Mouse (Mus musculus): ENCODE measurements at regions not wholly inside any gene's neighbourhood (a gene's known extent, or its start where the extent isn't known, plus 50 kb on each side); places are given as distances from the start of the nearest gene placed in this dataset.
"Not testable (repeated sequence)": the region's sequence is repeated elsewhere in the genome, so short reads cannot be mapped to it uniquely, and the experiment has no call there.

DNA sequence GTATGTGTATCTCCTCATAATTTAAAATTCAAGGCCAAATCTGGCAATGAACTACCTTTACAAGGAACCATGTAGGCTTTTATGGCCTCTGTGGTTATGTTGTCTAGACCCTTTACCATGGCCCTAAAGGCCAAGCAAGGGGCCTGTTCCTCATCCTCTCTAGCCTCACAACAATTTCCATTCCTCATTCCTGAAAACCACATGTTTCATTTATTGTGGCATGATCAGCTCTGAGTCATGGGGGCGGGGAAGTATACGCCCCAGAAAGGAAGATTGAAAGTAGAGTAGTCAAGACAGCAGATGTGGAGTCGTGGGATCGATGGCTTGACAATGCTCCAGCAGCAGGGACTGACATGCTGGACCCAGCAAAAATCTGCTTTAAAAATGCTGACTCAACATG lies 326.8 kb upstream of the Rnf219 start:
- in situ Hi-C loops (cut with MboI; ENCODE audit: unreplicated experiment in 2 of 2): no loop called here

DNA sequence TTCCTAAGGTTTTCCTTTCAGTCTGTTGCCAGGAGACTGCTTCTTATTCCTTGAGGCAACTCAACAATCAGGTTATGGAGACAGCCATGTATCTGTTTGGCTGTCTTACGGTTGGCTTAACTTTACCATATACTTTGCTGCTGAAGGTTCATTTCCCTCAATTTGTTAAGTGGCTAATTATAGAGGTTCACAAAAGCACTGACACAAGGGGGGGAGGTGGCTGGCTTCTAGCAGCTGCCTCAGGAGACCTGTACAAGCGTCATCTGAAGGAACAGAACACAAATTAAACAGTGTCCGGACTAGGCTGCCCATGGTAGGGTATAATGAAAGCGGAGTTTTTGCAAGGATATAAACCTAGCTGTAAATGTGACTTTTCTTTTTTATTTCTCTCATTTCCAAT lies 305.0 kb upstream of the Rnf219 start:
- in situ Hi-C loops (cut with MboI; ENCODE audit: unreplicated experiment in 2 of 2): no loop called here

GRCm38 (mm10) chr14:104824926-104825325 lies 302.5 kb upstream of the Rnf219 start:
- in situ Hi-C loops (cut with MboI; ENCODE audit: unreplicated experiment in 2 of 2): loop anchor here (25.0 kb wide), 2 partner anchors 487 to 1263 kb away; no protein-coding TSS in a partner anchor

DNA sequence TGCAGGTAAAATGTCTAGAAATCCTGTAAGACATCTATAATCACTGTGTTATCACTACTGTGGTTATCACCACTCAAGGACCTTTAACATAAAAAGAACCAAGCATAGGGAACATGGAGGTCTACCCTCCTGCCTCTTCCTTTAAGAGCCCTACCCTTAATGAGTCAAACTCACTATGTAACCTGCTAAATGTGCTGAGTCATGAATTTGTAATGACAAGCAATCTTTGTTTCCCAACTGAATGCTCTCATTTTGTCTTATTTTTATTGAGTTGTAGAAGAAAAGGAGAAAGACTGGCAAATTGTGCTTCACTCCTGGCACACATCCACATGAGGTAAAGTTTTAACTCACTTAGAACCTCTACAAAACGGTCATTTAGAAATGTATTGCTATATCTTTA lies 301.8 kb upstream of the Rnf219 start:
- in situ Hi-C loops (cut with MboI; ENCODE audit: unreplicated experiment in 2 of 2): loop anchor here (25.0 kb wide), 2 partner anchors 488 to 1262 kb away; no protein-coding TSS in a partner anchor

DNA sequence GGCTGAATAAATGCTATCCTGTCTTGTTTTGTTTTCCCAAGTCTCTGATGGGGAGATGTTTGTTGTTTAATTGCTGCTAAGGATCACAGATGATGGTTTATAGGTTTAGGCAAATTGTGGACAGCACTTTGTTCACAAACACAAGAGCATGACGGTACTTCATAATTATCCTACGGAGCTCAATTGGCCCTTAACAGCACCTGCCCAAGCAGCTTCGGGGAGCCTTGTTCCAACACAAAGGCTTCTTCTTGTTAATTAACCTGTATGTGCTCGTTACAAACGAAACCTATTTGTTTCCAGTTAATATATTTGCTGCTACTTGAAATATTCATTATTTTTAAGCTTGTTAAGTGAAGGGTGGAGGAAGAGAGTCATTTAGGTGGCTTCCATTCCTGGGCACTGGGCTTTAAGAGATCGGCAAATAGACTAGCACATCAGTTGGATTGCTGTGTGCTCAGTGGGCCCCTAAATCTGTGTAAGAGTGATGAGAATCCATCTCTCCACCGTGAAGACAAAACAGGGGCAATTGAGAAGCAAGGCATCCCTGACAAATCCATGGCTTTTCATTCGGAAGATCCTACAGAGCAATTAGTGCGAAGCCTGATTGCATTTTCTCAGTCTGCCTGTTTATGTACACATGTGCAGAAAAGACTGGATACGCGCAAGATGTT lies 299.6 kb upstream of the Rnf219 start:
- in situ Hi-C loops (cut with MboI; ENCODE audit: unreplicated experiment in 2 of 2): loop anchor here (25.0 kb wide), 2 partner anchors 490 to 1260 kb away; no protein-coding TSS in a partner anchor

DNA sequence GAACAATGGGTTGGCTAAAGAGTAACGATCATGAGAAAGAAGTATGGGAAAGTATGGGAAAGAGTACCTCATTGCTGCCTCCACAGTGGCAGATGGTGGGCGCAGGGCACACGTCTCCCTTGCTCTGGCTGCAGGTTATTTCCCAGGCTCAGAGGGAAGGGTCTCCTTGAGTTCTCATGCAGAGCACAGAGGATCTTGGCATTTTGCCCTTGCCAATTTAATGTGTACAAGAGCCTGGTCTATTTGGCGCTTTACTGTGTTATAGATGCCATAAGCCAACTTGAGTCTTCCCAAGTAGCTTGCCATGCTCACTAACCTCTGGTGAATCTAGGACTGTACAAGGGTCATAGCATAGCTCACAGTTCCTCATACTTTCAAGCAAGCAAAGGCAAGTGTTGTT lies 296.7 kb upstream of the Rnf219 start:
- in situ Hi-C loops (cut with MboI; ENCODE audit: unreplicated experiment in 2 of 2): loop anchor here (10.0 to 25.0 kb wide), 7 partner anchors 476 to 1264 kb away; no protein-coding TSS in a partner anchor

DNA sequence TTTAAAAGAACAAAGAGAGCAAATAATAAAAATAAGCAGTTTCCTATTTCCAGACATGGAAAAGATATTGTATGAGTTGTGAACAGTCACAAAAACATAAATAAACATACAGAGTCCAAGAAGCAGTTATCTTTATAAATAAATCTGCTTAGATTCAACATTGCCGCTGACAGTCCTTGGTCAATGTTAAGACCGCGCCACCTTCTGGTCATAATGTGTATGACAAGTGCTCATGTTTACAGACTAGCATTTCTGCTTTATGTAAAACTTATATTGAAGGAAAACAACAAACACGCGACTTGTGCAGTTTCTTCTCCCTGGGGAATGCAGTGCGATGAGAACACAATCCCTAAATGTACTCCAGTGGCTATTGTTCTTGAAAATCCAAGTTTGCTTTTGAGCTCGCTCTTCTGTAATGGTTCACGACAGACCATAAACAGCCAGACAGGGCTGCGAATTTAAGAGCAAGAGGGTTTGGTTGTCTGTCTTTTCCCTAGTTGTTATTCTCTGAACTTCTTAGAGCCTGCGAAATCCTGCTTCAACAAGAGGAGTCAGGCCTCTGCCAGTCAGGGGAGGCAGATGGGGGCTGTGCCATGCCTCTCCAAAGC lies 291.6 kb upstream of the Rnf219 start:
- in situ Hi-C loops (cut with MboI; ENCODE audit: unreplicated experiment in 2 of 2): loop anchor here (5.0 to 25.0 kb wide), 8 partner anchors 481 to 1259 kb away; no protein-coding TSS in a partner anchor

DNA sequence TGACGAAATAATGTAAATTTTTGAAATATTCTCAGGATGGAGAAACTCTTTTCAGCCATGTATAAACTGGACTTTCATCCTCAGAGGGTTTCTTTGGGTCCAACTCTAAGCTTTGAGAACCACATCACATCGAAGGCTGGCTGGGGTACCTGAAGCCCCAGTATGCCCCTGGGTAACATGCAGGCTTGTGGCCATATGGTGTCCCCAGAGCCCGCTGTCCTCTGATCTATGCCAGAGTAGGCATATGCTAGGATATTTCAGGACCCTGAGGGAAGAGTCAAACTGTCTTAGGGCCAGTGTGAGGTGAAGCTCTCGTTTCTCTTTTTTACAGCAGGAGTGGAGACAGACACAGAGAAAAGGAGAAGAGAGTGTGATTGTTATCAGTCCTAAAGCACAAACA lies 289.6 kb upstream of the Rnf219 start:
- in situ Hi-C loops (cut with MboI; ENCODE audit: unreplicated experiment in 2 of 2): loop anchor here (5.0 to 25.0 kb wide), 8 partner anchors 483 to 1257 kb away; no protein-coding TSS in a partner anchor

- in situ Hi-C loops (cut with MboI; ENCODE audit: unreplicated experiment in 2 of 2): loop anchor here (25.0 kb wide), 2 partner anchors 507 to 1243 kb away; no protein-coding TSS in a partner anchor
Measured at GRCm38 (mm10) chr14:104805332-104805731, 282.9 kb upstream of the Rnf219 start.

GRCm38 (mm10) chr14:104796348-104796965 lies 274.0 kb upstream of the Rnf219 start:
- in situ Hi-C loops (cut with MboI; ENCODE audit: unreplicated experiment in 2 of 2): no loop called here

DNA sequence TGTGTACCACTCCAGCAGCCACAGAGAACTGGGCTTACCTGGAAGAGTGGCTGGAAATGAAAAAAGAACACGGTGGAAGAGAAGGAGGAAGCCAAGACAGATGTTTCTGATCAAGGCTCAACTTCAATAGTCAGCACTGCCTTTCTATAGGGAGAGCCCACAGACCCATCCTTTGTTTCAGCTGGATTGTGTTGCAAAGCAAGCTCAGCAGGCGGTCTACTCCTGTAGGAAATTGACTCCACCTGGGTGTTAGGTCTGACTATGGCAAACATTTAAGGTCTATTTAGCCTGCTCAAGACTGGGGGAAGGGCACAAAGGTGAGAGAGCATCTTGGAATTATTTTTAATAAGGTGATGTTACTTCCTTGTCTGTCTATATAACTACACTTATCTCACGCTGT lies 266.9 kb upstream of the Rnf219 start:
- in situ Hi-C loops (cut with MboI; ENCODE audit: unreplicated experiment in 2 of 2): no loop called here

DNA sequence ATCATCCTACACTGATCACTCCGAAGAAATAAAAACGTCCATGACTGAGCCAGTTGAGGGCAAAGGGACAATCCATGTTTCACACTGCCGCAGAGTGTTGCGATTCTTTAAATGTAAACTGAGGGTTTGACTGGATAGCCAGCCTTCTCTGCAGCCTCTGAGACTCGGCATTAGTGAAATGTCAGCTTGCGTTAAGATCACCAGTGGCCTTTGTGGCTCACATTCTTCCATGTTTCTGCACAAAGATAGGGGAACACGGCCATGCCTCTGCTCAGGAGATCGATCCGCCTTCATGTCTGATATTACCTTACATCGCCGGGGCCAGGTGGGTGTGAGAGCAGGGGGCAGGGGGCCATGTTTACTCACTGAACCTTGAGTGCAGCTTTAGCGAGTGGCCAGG lies 262.6 kb upstream of the Rnf219 start:
- in situ Hi-C loops (cut with MboI; ENCODE audit: unreplicated experiment in 2 of 2): no loop called here

GRCm38 (mm10) chr14:104769938-104770337 lies 247.5 kb upstream of the Rnf219 start:
- in situ Hi-C loops (cut with MboI; ENCODE audit: unreplicated experiment in 2 of 2): no loop called here

DNA sequence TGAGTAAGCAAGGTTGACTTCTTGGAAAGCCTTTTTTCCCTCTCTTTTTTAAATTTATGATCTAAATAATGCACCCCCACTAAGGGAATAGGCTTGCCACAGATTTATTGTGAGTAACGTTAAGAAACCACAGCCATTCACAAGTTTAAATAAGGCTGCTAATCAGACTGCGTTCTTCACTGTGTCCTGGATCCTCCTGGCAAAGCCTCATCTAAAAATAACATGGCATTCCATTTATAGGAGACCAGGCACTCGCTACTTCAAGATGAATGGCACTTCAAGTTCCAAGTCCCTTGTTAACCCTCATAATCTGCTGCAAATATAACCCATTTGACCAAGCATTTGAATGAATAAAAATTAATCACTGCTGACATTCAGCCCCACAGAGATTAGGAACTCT lies 211.8 kb upstream of the Rnf219 start:
- in situ Hi-C loops (cut with MboI; ENCODE audit: unreplicated experiment in 2 of 2): no loop called here

GRCm38 (mm10) chr14:104732036-104732435 lies 209.6 kb upstream of the Rnf219 start:
- in situ Hi-C loops (cut with MboI; ENCODE audit: unreplicated experiment in 2 of 2): no loop called here

- in situ Hi-C loops (cut with MboI; ENCODE audit: unreplicated experiment in 2 of 2): no loop called here
Measured at GRCm38 (mm10) chr14:104731319-104731995, 209.0 kb upstream of the Rnf219 start.

DNA sequence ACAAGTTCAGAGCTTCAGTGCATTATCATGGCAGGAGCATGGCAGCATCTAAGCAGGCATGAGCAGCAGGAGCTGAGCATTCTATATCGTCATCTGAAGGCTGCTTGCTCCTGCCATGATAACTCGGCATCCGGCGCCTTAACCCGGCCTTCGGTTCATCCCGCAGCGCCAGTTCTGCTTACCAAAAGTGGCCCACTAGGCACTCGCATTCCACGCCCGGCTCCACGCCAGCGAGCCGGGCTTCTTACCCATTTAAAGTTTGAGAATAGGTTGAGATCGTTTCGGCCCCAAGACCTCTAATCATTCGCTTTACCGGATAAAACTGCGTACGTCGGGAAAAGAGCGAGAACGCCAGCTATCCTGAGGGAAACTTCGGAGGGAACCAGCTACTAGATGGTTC lies 193.2 kb upstream of the Rnf219 start:
- in situ Hi-C loops (cut with MboI; ENCODE audit: unreplicated experiment in 2 of 2): not testable (repeated sequence)

- in situ Hi-C loops (cut with MboI; ENCODE audit: unreplicated experiment in 2 of 2): no loop called here
Measured at GRCm38 (mm10) chr14:104702283-104702893, 179.9 kb upstream of the Rnf219 start.

GRCm38 (mm10) chr14:104698962-104699361 lies 176.5 kb upstream of the Rnf219 start:
- in situ Hi-C loops (cut with MboI; ENCODE audit: unreplicated experiment in 2 of 2): no loop called here

DNA sequence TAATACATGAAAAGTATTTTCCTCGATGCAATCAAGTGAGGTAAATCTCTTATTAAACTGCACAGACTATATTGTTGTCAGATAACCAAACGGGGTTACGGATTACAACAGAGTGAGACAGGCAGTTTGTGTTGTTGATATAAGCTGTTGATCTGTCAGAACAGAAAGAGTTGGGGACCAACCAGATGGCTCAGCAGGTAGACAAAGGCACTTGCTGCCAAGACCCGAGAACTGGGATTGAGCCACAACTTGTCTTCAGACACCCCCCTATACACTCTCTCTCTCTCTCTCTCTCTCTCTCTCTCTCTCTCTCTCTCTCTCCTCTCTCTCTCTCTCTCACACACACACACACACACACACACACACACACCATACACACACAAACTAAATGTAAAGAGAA lies 172.7 kb upstream of the Rnf219 start:
- in situ Hi-C loops (cut with MboI; ENCODE audit: unreplicated experiment in 2 of 2): no loop called here

Data from v-Abl transformed pro-B cells (cell line).